Mouse (Mus musculus): ENCODE measurements at regions not wholly inside any gene's neighbourhood (a gene's known extent, or its start where the extent isn't known, plus 50 kb on each side); places are given as distances from the start of the nearest gene placed in this dataset.

DNA sequence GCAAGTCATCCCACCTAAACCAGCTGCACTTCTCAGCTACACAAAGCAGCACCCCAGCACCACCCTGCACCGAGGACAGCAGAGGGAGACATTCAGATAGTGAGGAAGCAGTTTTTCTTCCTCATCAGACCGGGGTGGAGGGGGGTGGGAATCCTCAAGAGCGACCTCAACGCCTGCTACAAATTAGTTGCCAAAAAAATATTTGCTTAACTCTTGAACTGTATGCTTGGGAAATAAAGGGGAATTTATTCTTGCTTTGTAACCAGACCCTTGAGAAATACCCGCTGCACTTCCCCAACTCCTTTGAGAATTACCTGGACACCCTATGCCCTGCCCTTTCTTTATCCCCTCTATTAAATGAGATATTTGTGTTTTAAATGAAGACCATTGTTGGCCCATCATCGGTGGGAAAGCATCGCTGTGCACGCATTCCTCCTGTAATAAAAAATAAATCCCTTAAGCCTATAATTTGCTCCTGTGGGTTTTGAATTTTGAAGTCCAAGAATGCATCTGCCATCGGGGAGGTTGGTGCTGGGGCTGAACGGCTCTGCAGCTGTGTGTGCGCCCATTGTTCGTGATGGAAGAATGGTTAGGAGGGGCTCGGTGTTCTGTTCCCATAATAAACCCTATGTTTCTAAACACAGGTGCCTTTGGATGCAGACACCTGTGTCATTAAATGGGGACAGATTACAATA, 119.2 kb upstream of the Gas1 start:
- TF ChIP-seq CTCF (IDR thresholded peaks at IDR 0.05; ENCODE audit: borderline replicate concordance, insufficient read depth, low read depth, low read length): no peak
- TF ChIP-seq POLR2A (IDR thresholded peaks at IDR 0.05; ENCODE audit: borderline replicate concordance, insufficient read depth, low read length): no peak

All from cerebellum, adult 2 months (tissue).